Mouse (Mus musculus): ENCODE measurements around the gene Fgfr3.

Fgfr3 gene

GRCm38 (mm10) chr5:33728841-33729240 lies 7.4 kb downstream of the Fgfr3 start:
- no peak for DNase-seq (ENCODE audit: low read depth, low spot score)

- no peak for DNase-seq (ENCODE audit: low read depth, low spot score)
Observed at GRCm38 (mm10) chr5:33730516-33730915, 9.0 kb downstream of the Fgfr3 start.

GRCm38 (mm10) chr5:33731051-33731450 lies 9.6 kb downstream of the Fgfr3 start:
- DNase-seq (ENCODE audit: low read depth, low spot score) = no peak

- no peak for DNase-seq (ENCODE audit: low read depth, low spot score)
Observed at GRCm38 (mm10) chr5:33733837-33734236, 12.4 kb downstream of the Fgfr3 start.

GRCm38 (mm10) chr5:33735412-33736092 lies 14.1 kb downstream of the Fgfr3 start:
- no peak for DNase-seq (ENCODE audit: low read depth, low spot score)

GRCm38 (mm10) chr5:33736230-33736629 lies 14.8 kb downstream of the Fgfr3 start:
- no peak for DNase-seq (ENCODE audit: low read depth, low spot score)

- peak; percentile 66 for DNase-seq (ENCODE audit: low read depth, low spot score)
Observed at GRCm38 (mm10) chr5:33737903-33738321, 16.4 kb downstream of the Fgfr3 start.

GRCm38 (mm10) chr5:33738341-33738740 lies 16.9 kb downstream of the Fgfr3 start:
- no peak for DNase-seq (ENCODE audit: low read depth, low spot score)

GRCm38 (mm10) chr5:33740548-33740947 lies 19.1 kb downstream of the Fgfr3 start:
- no peak for DNase-seq (ENCODE audit: low read depth, low spot score)

GRCm38 (mm10) chr5:33743481-33743880 lies 22.0 kb downstream of the Fgfr3 start:
- no peak for DNase-seq (ENCODE audit: low read depth, low spot score)

- no peak for DNase-seq (ENCODE audit: low read depth, low spot score)
Observed at GRCm38 (mm10) chr5:33777195-33777594, 55.7 kb downstream of the Fgfr3 start.

- DNase-seq (ENCODE audit: low read depth, low spot score) = peak; percentile 9
Observed at GRCm38 (mm10) chr5:33781964-33782344, 60.5 kb downstream of the Fgfr3 start.

GRCm38 (mm10) chr5:33782345-33782998 lies 61.0 kb downstream of the Fgfr3 start, which contains the start of gene Letm1:
Gene Letm1, minus strand, starts transcription at chr5:33782817.
- peak; percentile 84 for DNase-seq (ENCODE audit: low read depth, low spot score)

GRCm38 (mm10) chr5:33782999-33783390 lies 61.5 kb downstream of the Fgfr3 start:
- no peak for DNase-seq (ENCODE audit: low read depth, low spot score)
